Mouse (Mus musculus) testis, adult 2 months (tissue): Measurements from ENCODE around the gene Gm40460. TPM values are rescaled to one million over a fixed set of nuclear protein-coding genes. Genes with fewer than 3 reads are reported as not detected.
"Not testable (repeated sequence)": the region's sequence is repeated elsewhere in the genome, so short reads cannot be mapped to it uniquely, and the experiment has no call there.

Source experiments
- H3K27ac ChIP-seq: fragments of 200-500 bp; 2 replicates; pipeline ENCODE4 v1.5.1; 2012; ENCODE audit warnings: low read depth, low read length; ENCODE audit not compliant: control insufficient read depth, insufficient read depth
- H3K27me3 ChIP-seq: fragments of 200-500 bp; 2 replicates; pipeline ENCODE4 v1.6.1; 2012; ENCODE audit warnings: mild to moderate bottlenecking, low read length, moderate library complexity; ENCODE audit not compliant: control insufficient read depth, insufficient read depth
- H3K36me3 ChIP-seq: fragments of 200-500 bp; 2 replicates; pipeline ENCODE4 v1.6.1; 2012; ENCODE audit warnings: mild to moderate bottlenecking, low read length; ENCODE audit not compliant: control insufficient read depth, insufficient read depth
- H3K4me1 ChIP-seq: fragments of 200-500 bp; 2 replicates; pipeline ENCODE4 v1.6.1; 2012; ENCODE audit warnings: low read length; ENCODE audit not compliant: control insufficient read depth, insufficient read depth
- H3K4me3 ChIP-seq: fragments of 200-500 bp; 2 replicates; pipeline ENCODE4 v1.5.1; 2012; ENCODE audit warnings: low read depth, mild to moderate bottlenecking, low read length, moderate library complexity, mixed read lengths; ENCODE audit not compliant: control insufficient read depth
- CTCF ChIP-seq: fragments of 200-500 bp; IDR thresholded peaks from 2 replicates; pipeline ENCODE4 v1.5.1; 2012; ENCODE audit warnings: low read depth, mild to moderate bottlenecking, inconsistent platforms, low read length, moderate library complexity; ENCODE audit not compliant: control insufficient read depth, insufficient read depth, insufficient replicate concordance
- POLR2A ChIP-seq: fragments of 200-500 bp; IDR thresholded peaks from 2 replicates; pipeline ENCODE4 v1.6.1; 2012; ENCODE audit warnings: low read depth, mild to moderate bottlenecking, inconsistent platforms, low read length, moderate library complexity; ENCODE audit not compliant: control insufficient read depth
- polyA plus RNA-seq: library from polyadenylated mRNA; depleted of rRNA; stranded (reverse); fragments of >200 nt; gene quantifications from 2 replicates; pipeline ENCODE4 v1.2.3, GENCODE M21; 2012; rRNA removed

Gm40460 gene
- polyA plus RNA-seq, 1 experiment = not detected

- H3K27ac ChIP-seq = no peak within 1 kb of the TSS
- no peaks in the 10 kb centered on the region for H3K4me1 ChIP-seq
- no peaks in the 10 kb centered on the region for H3K36me3 ChIP-seq
- no peaks in the 10 kb centered on the region for H3K27me3 ChIP-seq
- TF ChIP-seq CTCF = no peak
- no peak for TF ChIP-seq POLR2A
- H3K4me3 ChIP-seq = no peak within 1 kb of the TSS
Observed at GRCm38 (mm10) chr7:142211559-142211958, 29.3 kb downstream of the Gm40460 start, which contains the start of gene Gm7579. Gene Gm7579 (plus strand): TSS chr7:142211859.

- not testable (repeated sequence) for H3K27me3 ChIP-seq, H3K4me3 ChIP-seq, H3K27ac ChIP-seq, H3K36me3 ChIP-seq, H3K4me1 ChIP-seq
Observed at GRCm38 (mm10) chr7:142206891-142207290, 34.0 kb downstream of the Gm40460 start.

GRCm38 (mm10) chr7:142205488-142205887 lies 35.4 kb downstream of the Gm40460 start:
- H3K4me3 ChIP-seq = no peak overlapping the region
- no peaks in the 10 kb centered on the region for H3K4me1 ChIP-seq
- no peak overlapping the region for H3K27ac ChIP-seq
- H3K27me3 ChIP-seq = no peaks in the 10 kb centered on the region
- no peak for TF ChIP-seq POLR2A
- TF ChIP-seq CTCF = no peak
- H3K36me3 ChIP-seq = no peaks in the 10 kb centered on the region

DNA sequence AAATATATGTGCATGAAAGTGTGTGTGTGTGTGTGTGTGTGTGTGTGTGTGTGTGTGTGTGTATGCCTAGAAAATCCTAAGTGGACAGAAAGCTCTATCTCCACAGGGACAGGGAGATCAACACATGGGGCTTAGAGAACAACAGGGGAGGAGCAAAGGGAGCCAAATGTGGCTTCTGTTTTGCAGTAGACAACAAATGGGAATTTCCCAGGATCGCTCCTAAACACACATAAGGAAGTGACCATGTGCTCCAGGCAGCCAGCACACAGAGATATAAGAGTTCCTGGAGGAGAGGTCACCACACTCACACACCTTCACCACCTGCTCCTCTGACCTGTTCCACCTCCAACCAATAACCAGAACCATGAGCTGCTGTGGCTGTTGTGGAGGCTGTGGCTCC lies 39.8 kb downstream of the Gm40460 start, which contains the start of gene Krtap5-3:
Gene Krtap5-3, plus strand, starts transcription at position 301 of the 400 bp plus-strand sequence.
- Histone ChIP-seq H3K27me3 (no peaks in the 10 kb centered on the region), H3K4me3 (no peak within 1 kb of the TSS), H3K27ac (no peak within 1 kb of the TSS), H3K36me3 (no peaks in the 10 kb centered on the region), H3K4me1 (no peaks in the 10 kb centered on the region)
- TF ChIP-seq POLR2A (no peak), CTCF (no peak)

GRCm38 (mm10) chr7:142198748-142199147 lies 42.1 kb downstream of the Gm40460 start:
- H3K4me3 ChIP-seq = no peak overlapping the region
- TF ChIP-seq POLR2A (no peak), CTCF (no peak)

More at GRCm38 (mm10) chr7:142198748-142199147, 42.1 kb downstream of the Gm40460 start:
- Histone ChIP-seq H3K27me3 (no peaks in the 10 kb centered on the region), H3K36me3 (no peaks in the 10 kb centered on the region), H3K4me1 (no peaks in the 10 kb centered on the region), H3K27ac (no peak overlapping the region)

Other genes with a start within 250 kb of the Gm40460 start
- 19.4 and 21.3 TPM in 2 replicates for gene Mob2, start 180.0 kb downstream of the Gm40460 start, polyA plus RNA-seq
- 0.48 and 0.94 TPM in 2 replicates for gene Dusp8, start 145.2 kb downstream of the Gm40460 start, polyA plus RNA-seq
- gene Gm45618, start 120.3 kb downstream of the Gm40460 start, polyA plus RNA-seq = not detected in 2 replicates
- gene Gm39115, start 105.0 kb downstream of the Gm40460 start, polyA plus RNA-seq = not detected in 2 replicates
- not detected in 2 replicates for gene Gm45337, start 96.5 kb downstream of the Gm40460 start, polyA plus RNA-seq
- gene Gm29735, start 84.0 kb downstream of the Gm40460 start, polyA plus RNA-seq = not detected in 2 replicates
- gene Gm4553, start 75.3 kb downstream of the Gm40460 start, polyA plus RNA-seq = not detected in 2 replicates
- gene Krtap5-2, start 65.1 kb downstream of the Gm40460 start, polyA plus RNA-seq = not detected in 2 replicates
- not detected in 2 replicates for gene Gm10153, start 50.7 kb downstream of the Gm40460 start, polyA plus RNA-seq
- not detected in 2 replicates for gene Krtap5-3, start 39.7 kb downstream of the Gm40460 start, polyA plus RNA-seq
- not detected in 2 replicates for gene Gm7579, start 29.2 kb downstream of the Gm40460 start, polyA plus RNA-seq
- gene Krtap5-5, start 11.1 kb downstream of the Gm40460 start, polyA plus RNA-seq = 0.08 and 0.17 TPM in 2 replicates
- not detected in 2 replicates for gene Gm2431, start 17.3 kb upstream of the Gm40460 start, polyA plus RNA-seq
- not detected in 2 replicates for gene Gm4559, start 33.3 kb upstream of the Gm40460 start, polyA plus RNA-seq
- gene Krtap5-1, start 56.0 kb upstream of the Gm40460 start, polyA plus RNA-seq = not detected in 2 replicates
- gene Krtap5-4, start 62.5 kb upstream of the Gm40460 start, polyA plus RNA-seq = not detected in 2 replicates
- 0.20 TPM in 1 of 2 replicates, not detected in the other for gene Ifitm10, start 132.7 kb upstream of the Gm40460 start, polyA plus RNA-seq
- not detected in 2 replicates for gene Gm49369, start 141.6 kb upstream of the Gm40460 start, polyA plus RNA-seq
- 75.7 and 78.7 TPM in 2 replicates for gene Ctsd, start 147.0 kb upstream of the Gm40460 start, polyA plus RNA-seq
- 0.28 and 1.2 TPM in 2 replicates for gene Syt8, start 193.8 kb upstream of the Gm40460 start, polyA plus RNA-seq
- 0.31 TPM in 1 of 2 replicates, not detected in the other for gene Tnni2, start 200.7 kb upstream of the Gm40460 start, polyA plus RNA-seq
- gene Lsp1, start 219.7 kb upstream of the Gm40460 start, polyA plus RNA-seq = 2.4 and 5.9 TPM in 2 replicates